Mouse (Mus musculus) kidney, postnatal 25 days (tissue): ENCODE data around the gene Twsg1.

Experiments used
- DNase-seq, 2 experiments: peaks; one replicate each; pipeline ENCODE4 v3.0.0; 2021; ENCODE audit warnings: mixed read lengths in 2 of 2

Gene Twsg1

DNA sequence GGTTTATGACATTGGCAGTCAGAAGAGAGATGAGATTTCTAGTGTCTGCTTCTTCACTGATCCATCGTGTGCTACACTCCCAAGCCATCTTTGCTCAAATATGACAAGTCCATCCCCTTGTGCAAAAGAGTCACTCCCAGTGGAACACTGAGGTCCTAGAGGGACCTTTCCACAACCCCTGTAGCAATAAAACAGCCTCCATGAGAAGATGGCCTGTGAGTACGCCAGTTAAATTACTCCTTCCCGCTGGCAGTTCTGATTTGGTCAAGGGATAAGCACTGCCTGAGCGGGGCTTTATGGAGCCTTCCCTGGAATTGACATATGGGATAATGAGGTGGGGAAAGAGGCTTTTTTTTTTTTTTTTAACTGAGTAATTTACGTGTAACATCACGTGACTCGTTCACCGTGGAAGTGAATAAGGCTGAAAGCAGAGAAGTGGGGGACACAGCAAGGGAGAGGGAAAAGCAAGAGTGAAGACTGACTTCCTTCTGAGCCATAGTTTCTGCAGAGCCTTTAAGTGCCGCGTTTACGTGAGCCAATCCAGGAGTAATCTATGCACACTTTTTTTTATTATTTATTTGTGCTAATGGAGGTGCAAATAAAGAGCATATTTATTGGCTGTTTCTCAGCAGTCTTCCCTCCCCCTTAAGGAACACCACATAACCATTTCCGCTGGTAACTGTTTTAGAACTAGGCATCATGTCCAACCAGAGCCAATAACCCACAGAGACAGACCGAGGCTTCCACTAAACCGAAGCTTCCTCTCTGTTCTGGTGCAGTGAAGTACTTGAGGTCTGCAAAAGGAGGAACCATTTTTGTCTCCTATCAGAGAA, 65.1 kb downstream of the Twsg1 start, which contains the start of gene Ralbp1:
Ralbp1 (minus strand) TSS at position 102 of the 833 bp plus-strand sequence.
- DNase-seq: peak in 1 of 2 experiments; percentile 13

DNA sequence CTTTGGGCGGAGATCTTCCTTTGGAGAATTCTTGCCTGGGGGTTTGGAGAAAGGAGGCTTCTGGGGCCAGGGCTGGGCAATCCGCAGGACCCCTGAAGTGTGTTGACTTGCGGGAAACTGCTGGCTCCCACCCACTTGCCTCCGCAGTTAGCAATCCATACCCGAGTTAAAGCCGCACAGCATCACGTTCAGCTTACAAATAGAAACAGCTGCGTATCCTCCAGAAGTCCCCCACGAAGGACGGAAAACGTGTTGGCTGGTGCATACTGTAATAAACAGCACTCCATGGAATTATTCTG, 65.7 kb downstream of the Twsg1 start:
- DNase-seq: no peak

DNA sequence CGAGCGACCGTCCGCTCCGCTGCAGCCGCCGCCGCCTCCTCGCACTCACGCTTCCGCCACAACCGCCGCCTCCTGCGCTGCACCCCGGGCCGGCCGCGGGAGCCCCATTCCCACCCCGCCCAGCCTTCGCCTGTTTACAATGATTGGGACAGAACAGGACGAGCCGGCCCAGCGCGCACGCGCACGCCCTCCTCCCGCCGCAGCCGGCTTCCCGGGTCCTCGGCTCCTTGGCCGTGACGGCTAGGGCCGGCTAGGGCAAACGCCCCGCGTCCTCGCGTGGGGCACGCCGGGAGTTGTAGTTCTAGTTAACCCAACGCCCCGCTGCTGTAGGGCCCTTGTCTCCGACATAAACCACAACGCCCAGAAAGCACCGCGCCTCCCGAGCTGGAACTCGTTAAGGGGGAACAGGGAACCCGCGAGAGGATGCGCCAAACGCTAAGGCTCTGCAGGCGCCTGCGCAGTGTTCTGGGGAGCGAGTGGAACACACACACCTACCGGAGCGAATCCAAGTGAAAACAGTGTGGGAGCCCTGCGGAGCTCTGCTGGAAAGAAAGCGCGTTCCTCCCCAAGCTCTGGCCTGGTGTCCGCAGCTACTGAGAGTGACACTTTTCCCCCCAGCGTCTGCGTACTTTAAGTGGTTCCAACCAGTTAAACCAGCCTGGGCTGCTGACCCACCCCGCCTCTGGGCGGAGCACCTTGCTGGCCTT, 66.2 kb downstream of the Twsg1 start:
- peak; percentile 98 to 100 for DNase-seq

DNA sequence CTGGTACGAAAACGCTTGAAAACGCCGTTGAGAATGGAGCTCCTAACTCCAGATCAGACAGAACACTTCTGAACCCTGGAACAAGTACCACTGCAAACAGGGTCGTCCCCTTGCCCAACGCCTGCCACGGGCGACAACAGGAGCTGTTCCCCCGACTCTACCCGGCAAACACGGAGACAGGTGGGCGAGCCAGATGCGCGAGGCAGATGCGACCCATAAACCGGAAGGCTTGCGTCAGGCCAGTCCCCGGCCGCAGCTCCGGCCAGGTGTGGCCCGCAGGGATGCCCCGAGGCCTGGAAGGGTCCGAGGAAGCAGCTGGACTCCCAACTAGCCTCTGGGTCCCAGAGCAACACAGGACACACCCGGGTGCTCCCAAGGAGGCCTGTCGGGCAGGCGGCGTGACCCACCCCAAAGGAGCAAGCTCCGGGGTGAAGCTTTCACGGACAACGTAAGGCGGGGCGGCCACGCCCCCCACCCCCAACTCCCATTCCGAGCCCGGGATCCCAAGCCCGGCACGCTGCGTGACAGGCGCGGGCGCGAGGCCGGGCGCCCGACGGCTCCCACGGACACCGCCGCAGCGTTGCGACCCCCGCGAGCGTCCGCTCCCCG, 66.9 kb downstream of the Twsg1 start:
- DNase-seq: peak; percentile 50 to 79

DNA sequence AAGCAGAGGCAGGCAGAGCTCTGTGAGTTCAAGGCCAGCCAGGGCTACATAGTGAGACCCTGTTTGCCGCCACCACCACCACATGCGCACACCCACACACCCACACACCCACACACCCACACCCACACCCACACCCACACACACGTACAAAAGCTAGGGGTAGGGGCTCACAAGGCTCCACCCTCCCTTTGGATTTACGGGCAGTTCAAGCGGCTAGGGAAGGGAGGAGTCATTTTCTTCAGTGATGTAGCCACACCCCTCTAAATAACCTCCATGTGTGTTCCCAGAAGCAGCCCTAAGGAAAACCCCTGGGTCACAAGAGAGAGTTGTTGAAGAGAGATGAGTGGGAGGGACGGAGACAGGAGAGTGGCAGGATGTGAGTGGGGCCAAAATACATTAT, 74.0 kb downstream of the Twsg1 start:
- no peak for DNase-seq

- DNase-seq: no peak
Measured at GRCm38 (mm10) chr17:65873834-65874233, 77.2 kb downstream of the Twsg1 start.

GRCm38 (mm10) chr17:65873156-65873555, 77.9 kb downstream of the Twsg1 start:
- DNase-seq: no peak

- peak; percentile 70 to 80 for DNase-seq
Measured at GRCm38 (mm10) chr17:65872652-65873051, 78.4 kb downstream of the Twsg1 start.

DNA sequence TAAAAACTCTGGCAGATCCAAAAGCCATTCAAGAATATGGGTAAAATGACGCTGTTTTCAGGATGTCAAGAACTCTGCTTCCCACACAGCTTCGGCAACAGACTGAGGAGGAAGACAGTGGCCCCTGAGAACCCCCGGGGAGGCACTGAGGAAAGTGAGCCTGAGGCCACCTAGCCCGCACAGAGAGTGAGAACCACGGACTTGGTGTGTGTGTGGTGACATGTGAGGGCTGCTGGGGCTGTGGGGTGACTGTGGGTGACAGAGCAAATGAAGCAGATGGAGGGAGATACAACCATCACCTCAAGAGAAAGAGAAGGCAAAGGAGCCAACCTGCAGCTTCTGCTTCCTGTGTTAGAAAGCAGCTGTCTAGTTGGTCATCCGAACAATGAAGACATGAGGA, 79.0 kb downstream of the Twsg1 start:
- DNase-seq: no peak
